Mouse (Mus musculus) neural tube, embryonic 11.5 days (tissue): ENCODE measurements around the gene Dnlz. TPM values are rescaled to one million over a fixed set of nuclear protein-coding genes. Genes with fewer than 3 reads are reported as not detected.

ENCODE experiments used
- ATAC-seq: fragments of 200-750 bp; cut with Nextera tagmentation; 2 replicates; pipeline ENCODE4 v1.8.0; 2017; ENCODE audit warnings: moderate number of reproducible peaks, mild to moderate bottlenecking, moderate TSS enrichment, moderate library complexity; ENCODE audit not compliant: insufficient read depth, low FRiP score, low TSS enrichment
- DNase-seq: peaks from one replicate; pipeline ENCODE4 v3.0.0-alpha.2; 2015; ENCODE audit warnings: low spot score
- H3K27ac ChIP-seq: fragments of 300-500 bp; sonication (generic); 2 replicates; pipeline ENCODE4 v1.5.1; 2014; ENCODE audit warnings: low read depth, mild to moderate bottlenecking, low read length
- H3K27me3 ChIP-seq: fragments of 300-500 bp; sonication (generic); 2 replicates; pipeline ENCODE4 v1.6.1; 2014; ENCODE audit warnings: mild to moderate bottlenecking, low read length, mixed read lengths; ENCODE audit not compliant: control insufficient read depth, insufficient read depth
- H3K36me3 ChIP-seq: fragments of 300-500 bp; sonication (generic); 2 replicates; pipeline ENCODE4 v1.6.1; 2014; ENCODE audit warnings: mild to moderate bottlenecking, low read length, moderate library complexity, mixed read lengths; ENCODE audit not compliant: control insufficient read depth, insufficient read depth
- H3K4me1 ChIP-seq: fragments of 300-500 bp; sonication (generic); 2 replicates; pipeline ENCODE4 v1.6.1; 2014; ENCODE audit warnings: low read length, mixed read lengths; ENCODE audit not compliant: control insufficient read depth, insufficient read depth
- H3K4me2 ChIP-seq: fragments of 300-500 bp; sonication (generic); 2 replicates; pipeline ENCODE4 v1.6.1; 2014; ENCODE audit warnings: low read depth, mild to moderate bottlenecking, moderate library complexity
- H3K4me3 ChIP-seq: fragments of 300-500 bp; sonication (generic); 2 replicates; pipeline ENCODE4 v1.5.1; 2014; ENCODE audit warnings: low read depth, low read length
- H3K9ac ChIP-seq: fragments of 300-500 bp; sonication (generic); 2 replicates; pipeline ENCODE4 v1.6.1; 2014; ENCODE audit warnings: mild to moderate bottlenecking, low read length
- H3K9me3 ChIP-seq: fragments of 300-500 bp; sonication (generic); 2 replicates; pipeline ENCODE4 v1.6.1; 2016; ENCODE audit warnings: low read length; ENCODE audit not compliant: control insufficient read depth
- WGBS: fragments of 180-500 bp; shearing (Covaris S2); extraction: QIAGEN DNeasy Blood & Tissue Kit; methylation state at CpG from one replicate; pipeline ENCODE4 v1.1.7; 2014; 5-methylcytosine and 5-hydroxymethylcytosine counted together
- polyA plus RNA-seq: library from polyadenylated mRNA; unstranded; fragments of >200 nt; fragmentation: Nextera tagmentation; extraction: Ambion mirVana; gene quantifications from 2 replicates; pipeline ENCODE4 v1.2.1, GENCODE M21; 2014

Gene Dnlz
- polyA plus RNA-seq, 1 experiment from 2014 or later = 35.6 TPM

DNA sequence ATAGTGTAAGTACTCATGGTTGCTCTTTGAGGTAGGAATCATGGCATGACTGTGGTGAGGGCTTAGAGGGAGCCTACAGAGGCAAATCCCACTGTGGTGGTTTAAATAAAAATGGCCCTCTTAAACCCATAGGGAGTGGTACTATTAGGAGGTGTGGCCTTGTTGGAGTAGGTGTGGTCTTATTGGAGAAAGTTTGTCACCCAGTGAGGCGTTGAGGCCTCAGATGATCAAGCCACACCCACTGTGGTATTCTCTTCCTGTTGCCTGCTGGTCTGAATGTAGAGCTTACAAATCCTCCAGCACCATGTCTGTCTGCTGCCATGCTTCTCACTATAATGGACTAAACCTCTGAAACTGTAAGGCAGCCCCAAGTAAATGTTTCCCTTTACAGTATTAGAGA lies 47.2 kb downstream of the Dnlz start:
- DNase-seq = no peak
- Histone ChIP-seq H3K9me3 (no peaks in the 10 kb centered on the region), H3K4me3 (no peak overlapping the region), H3K4me1 (peaks cover 7% of the 10 kb centered on the region; the same call in 1 of the 2 replicates), H3K27ac (no peak overlapping the region), H3K27me3 (no peaks in the 10 kb centered on the region), H3K36me3 (no peaks in the 10 kb centered on the region), H3K4me2 (no peak overlapping the region), H3K9ac (no peak overlapping the region)
- ATAC-seq = no peak
- 61% methylated on average over 1 of the region's 1 CpGs for WGBS

DNA sequence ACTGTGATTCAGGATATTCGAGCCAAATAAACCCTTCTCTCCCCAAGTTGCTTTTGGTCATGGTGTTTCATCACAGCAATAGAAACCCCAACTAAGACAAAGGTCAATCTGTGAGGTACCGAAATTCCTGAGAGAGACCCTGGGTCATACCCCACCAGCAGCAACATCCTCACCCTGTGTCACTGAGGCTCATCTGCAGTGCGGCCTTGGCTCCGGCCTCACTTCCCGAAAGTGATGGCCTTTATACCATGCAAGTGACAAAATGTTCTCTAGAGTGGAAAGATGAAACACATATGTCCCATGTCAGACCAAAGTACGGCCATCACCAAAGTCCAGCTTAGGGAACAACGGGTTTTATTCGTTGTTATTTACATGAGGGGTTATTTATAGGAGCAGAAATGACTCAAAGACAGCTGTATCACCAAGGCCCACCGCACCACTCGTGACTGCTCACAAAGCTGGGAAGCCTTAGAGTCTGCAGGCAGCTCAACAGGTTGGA lies 49.9 kb downstream of the Dnlz start:
- Histone ChIP-seq H3K4me2 (no peak overlapping the region), H3K4me3 (no peak overlapping the region), H3K27ac (no peak overlapping the region), H3K36me3 (no peaks in the 10 kb centered on the region), H3K9me3 (no peaks in the 10 kb centered on the region), H3K4me1 (peaks cover 9% of the 10 kb centered on the region; the same call in 1 of the 2 replicates), H3K9ac (no peak overlapping the region), H3K27me3 (no peaks in the 10 kb centered on the region)
- DNase-seq = peak; percentile 4
- 92% methylated on average over 10 of the region's 10 CpGs for whole genome bisulfite sequencing
- no peak for ATAC-seq

DNA sequence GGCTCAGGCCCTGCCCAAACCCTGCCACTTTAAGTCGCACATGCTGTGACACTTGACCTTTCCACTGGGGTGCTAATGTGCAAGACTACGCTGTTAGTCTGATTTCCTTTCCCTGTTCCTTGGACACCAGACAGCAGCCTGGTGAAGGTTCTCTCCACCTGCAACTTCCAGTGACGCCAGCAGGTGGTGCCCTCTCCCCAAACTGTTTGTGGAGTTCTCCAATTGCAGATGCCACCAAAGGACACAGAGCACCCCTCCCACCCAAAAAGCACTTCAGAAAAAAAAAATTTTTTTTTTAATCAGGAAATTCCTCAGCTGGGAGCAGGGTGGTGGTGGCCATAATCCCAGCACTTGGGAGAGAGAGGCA lies 51.1 kb downstream of the Dnlz start:
- H3K4me2 ChIP-seq = no peak overlapping the region
- H3K9me3 ChIP-seq = no peaks in the 10 kb centered on the region
- ATAC-seq (no peak), DNase-seq (peak; percentile 85)
- no peak overlapping the region for H3K4me3 ChIP-seq
- H3K4me1 ChIP-seq = peaks cover 9% of the 10 kb centered on the region; the same call in 1 of the 2 replicates
- no peak overlapping the region for H3K27ac ChIP-seq
- H3K36me3 ChIP-seq = no peaks in the 10 kb centered on the region
- 0% methylated on average over 3 of the region's 3 CpGs for WGBS
- H3K9ac ChIP-seq = no peak overlapping the region
- H3K27me3 ChIP-seq = no peaks in the 10 kb centered on the region

DNA sequence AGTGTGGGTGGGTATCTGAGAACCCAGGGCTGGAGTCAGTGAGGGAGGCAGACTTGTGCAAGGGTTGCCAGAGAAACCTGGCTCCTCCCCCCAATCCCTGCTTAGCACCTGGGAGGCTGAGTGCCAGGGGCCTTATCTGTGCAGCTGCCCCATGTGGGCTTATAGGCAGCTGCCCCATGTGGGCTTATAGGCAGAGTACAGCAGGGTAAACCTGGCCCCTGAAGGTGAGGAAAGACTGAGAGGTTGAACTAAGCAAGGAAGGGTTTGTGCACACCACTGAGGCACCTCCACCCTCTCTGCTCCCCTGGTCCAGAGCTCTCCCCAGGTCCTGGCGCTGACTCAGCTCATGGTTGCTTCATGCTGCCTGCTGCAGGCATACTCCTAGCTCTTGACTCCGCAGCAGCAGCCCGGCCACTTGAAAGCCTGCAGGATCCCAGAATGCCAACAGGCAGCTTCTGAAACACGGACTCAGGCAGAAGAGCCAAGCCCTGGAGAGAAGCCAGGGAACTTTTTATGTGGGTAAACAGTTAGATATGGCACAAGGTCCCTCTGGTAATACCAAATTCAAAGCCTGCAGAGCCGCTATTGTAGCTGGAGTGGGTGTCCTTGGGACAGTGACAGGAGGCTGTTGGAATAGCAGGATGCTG lies 51.6 kb downstream of the Dnlz start:
- Histone ChIP-seq H3K27ac (no peak overlapping the region), H3K4me1 (peaks cover 9% of the 10 kb centered on the region; the same call in 1 of the 2 replicates), H3K9ac (no peak overlapping the region), H3K4me3 (no peak overlapping the region), H3K9me3 (no peaks in the 10 kb centered on the region), H3K36me3 (no peaks in the 10 kb centered on the region), H3K4me2 (no peak overlapping the region), H3K27me3 (no peaks in the 10 kb centered on the region)
- WGBS = 52% methylated on average over 5 of the region's 5 CpGs
- ATAC-seq = no peak
- peak; percentile 8 for DNase-seq

DNA sequence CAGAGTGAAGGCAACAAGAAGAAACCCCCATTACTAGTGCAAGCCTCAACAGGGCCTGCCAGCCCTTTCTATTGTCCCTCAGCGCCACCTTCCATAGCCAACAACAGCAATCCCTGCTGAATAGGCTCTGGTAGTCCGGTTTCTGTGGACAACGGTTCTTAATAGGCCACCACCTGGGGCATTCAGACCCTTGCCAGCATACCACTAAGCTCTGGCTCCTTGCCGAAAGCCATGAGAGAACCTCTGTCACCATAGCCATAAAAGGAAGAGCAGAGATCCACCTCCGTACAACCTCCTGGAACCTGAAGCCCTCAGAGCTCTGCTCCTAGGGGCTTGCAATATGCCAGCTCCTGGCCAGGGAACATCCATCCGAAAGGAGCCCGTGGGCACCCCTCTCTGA lies 52.6 kb downstream of the Dnlz start:
- H3K4me1 ChIP-seq = peaks cover 9% of the 10 kb centered on the region; the same call in 1 of the 2 replicates
- no peak overlapping the region for H3K4me3 ChIP-seq
- WGBS = 31% methylated on average over 7 of the region's 7 CpGs
- no peaks in the 10 kb centered on the region for H3K36me3 ChIP-seq
- ATAC-seq = no peak
- no peak for DNase-seq
- no peaks in the 10 kb centered on the region for H3K9me3 ChIP-seq
- no peak overlapping the region for H3K9ac ChIP-seq
- peak overlapping the region; percentile 68 for H3K27ac ChIP-seq
- H3K4me2 ChIP-seq = no peak overlapping the region
- H3K27me3 ChIP-seq = no peaks in the 10 kb centered on the region

DNA sequence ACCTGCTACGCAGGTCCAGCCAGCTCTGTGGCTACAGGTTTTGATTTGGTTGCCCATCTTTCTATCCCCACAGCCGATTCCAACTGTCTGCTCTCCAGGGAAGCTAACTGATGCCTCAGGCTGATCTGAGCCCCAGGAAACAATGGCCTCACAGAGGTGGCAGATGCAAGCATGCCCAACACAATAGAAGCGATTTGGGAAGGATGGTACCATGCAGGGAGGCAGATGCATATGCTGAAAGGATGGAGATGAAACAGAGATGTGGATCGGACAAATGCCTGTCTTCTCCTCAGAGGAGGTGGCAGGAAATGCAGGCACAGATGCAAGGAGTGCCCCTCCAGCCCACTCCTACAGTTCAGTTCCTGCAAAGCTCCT lies 53.1 kb downstream of the Dnlz start:
- ATAC-seq = peak; percentile 51
- H3K9me3 ChIP-seq = no peaks in the 10 kb centered on the region
- H3K9ac ChIP-seq = peak overlapping the region; percentile 39; the same call in 1 of the 2 replicates
- no peak overlapping the region for H3K4me2 ChIP-seq
- 8% methylated on average over 4 of the region's 4 CpGs for WGBS
- H3K27ac ChIP-seq = peak overlapping the region; percentile 68
- H3K4me1 ChIP-seq = peaks cover 9% of the 10 kb centered on the region; the same call in 1 of the 2 replicates
- no peak overlapping the region for H3K4me3 ChIP-seq
- no peaks in the 10 kb centered on the region for H3K27me3 ChIP-seq
- DNase-seq = peak; percentile 62
- no peaks in the 10 kb centered on the region for H3K36me3 ChIP-seq

DNA sequence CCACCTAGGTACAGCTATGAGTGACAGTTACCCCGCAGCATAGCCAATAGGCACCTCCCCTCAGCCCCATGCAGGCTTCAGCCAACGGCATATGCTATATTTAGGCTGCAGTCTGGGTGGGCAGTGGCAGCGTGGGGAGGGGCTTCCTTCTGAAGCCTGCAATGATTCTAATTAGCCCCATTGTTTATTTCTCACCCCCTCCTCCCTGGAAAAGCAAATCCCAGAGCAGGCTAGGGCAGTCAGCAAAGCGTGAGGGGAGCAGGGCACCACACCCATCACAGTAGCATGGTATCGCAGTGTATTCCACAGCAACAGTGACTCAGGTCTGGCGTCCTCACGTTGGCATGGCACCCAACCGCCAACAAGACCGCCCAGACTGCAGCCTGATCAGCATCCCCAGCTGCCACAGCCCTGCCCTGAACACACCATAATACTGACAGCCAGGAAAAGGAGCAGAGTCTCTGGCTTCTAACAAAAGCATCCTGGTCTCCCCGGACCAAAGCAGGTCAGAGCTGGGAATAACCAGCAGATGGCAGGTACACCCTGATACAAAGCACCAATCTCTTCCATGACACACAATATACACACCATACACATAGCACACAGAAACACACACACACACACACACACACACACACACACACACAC lies 53.6 kb downstream of the Dnlz start:
- 8% methylated on average over 10 of the region's 10 CpGs for WGBS
- H3K4me1 ChIP-seq = peaks cover 9% of the 10 kb centered on the region; the same call in 1 of the 2 replicates

More for the DNA sequence above, 53.6 kb downstream of the Dnlz start:
- Histone ChIP-seq H3K4me2 (no peak overlapping the region), H3K9me3 (no peaks in the 10 kb centered on the region), H3K36me3 (no peaks in the 10 kb centered on the region), H3K27ac (peak overlapping the region; percentile 68), H3K9ac (peak overlapping the region; percentile 35), H3K4me3 (no peak overlapping the region), H3K27me3 (no peaks in the 10 kb centered on the region)
- ATAC-seq (peak; percentile 67), DNase-seq (peak; percentile 66)
